Mouse (Mus musculus) intestine, embryonic 16.5 days (tissue): ENCODE data around the gene Trpc2. TPM values are rescaled to one million over a fixed set of nuclear protein-coding genes. Genes with fewer than 3 reads are reported as not detected.
"Not testable (repeated sequence)": the region's sequence is repeated elsewhere in the genome, so short reads cannot be mapped to it uniquely, and the experiment has no call there.

ENCODE experiments used
- ATAC-seq: fragments of 200-750 bp; cut with Nextera tagmentation; 2 replicates; pipeline ENCODE4 v1.8.0; 2017; ENCODE audit warnings: moderate TSS enrichment, moderate library complexity
- H3K27ac ChIP-seq: fragments of 300-500 bp; sonication (generic); 2 replicates; pipeline ENCODE4 v1.5.1; 2014; ENCODE audit warnings: mild to moderate bottlenecking, low read length
- H3K27me3 ChIP-seq: fragments of 300-500 bp; sonication (generic); replicated peaks from 2 replicates; pipeline ENCODE4 v1.6.1; 2014; ENCODE audit warnings: low read length, control low read depth, mixed read lengths; ENCODE audit not compliant: control insufficient read depth, insufficient read depth
- H3K36me3 ChIP-seq: fragments of 300-500 bp; sonication (generic); 2 replicates; pipeline ENCODE4 v1.6.1; 2014; ENCODE audit warnings: low read length, control low read depth; ENCODE audit not compliant: control insufficient read depth, insufficient read depth
- H3K4me1 ChIP-seq: fragments of 300-500 bp; sonication (generic); 2 replicates; pipeline ENCODE4 v1.6.1; 2014; ENCODE audit warnings: low read length, control low read depth, mixed read lengths; ENCODE audit not compliant: control insufficient read depth, insufficient read depth
- H3K4me2 ChIP-seq: fragments of 300-500 bp; sonication (generic); 2 replicates; pipeline ENCODE4 v1.6.1; 2014; ENCODE audit warnings: low read depth, low read length, control low read depth
- H3K4me3 ChIP-seq: fragments of 300-500 bp; sonication (generic); 2 replicates; pipeline ENCODE4 v1.5.1; 2014; ENCODE audit warnings: mild to moderate bottlenecking, low read length
- H3K9ac ChIP-seq: fragments of 300-500 bp; sonication (generic); 2 replicates; pipeline ENCODE4 v1.6.1; 2014; ENCODE audit warnings: low read depth, low read length
- H3K9me3 ChIP-seq: fragments of 300-500 bp; sonication (generic); 2 replicates; pipeline ENCODE4 v1.6.1; 2016; ENCODE audit warnings: low read length, control low read depth; ENCODE audit not compliant: control insufficient read depth
- WGBS: fragments of 180-500 bp; shearing (Covaris S2); extraction: QIAGEN DNeasy Blood & Tissue Kit; methylation state at CpG from one replicate; pipeline ENCODE4 v1.1.7; 2014; 5-methylcytosine and 5-hydroxymethylcytosine counted together
- polyA plus RNA-seq: library from polyadenylated mRNA; unstranded; fragments of >200 nt; fragmentation: Nextera tagmentation; extraction: Ambion mirVana; gene quantifications from 2 replicates; pipeline ENCODE4 v1.2.1, GENCODE M21; 2015

Gene Trpc2
- not detected in 2 replicates for polyA plus RNA-seq

DNA sequence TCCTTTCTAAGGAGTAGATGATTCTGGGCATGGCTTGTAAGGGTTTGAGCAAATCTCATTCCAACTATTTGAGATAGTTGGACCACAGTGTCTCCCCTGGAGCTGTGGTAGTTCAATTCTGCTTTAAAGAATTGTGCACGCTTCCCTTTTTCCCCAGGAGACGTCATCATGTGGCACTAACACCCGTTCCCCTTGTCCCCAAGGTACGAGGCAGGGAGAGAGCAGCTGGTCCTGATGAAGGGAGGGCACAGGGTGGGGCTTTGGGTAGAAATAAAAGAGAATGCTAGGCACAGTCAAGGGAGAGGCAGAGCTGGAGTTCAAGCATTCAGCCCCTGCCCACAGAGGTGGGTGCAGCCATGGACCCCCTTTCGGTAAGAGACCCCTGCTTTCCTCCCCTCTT is at the start of gene Trpc2:
Gene Trpc2, plus strand, starts transcription at position 301 of the 400 bp plus-strand sequence.
- 78% methylated on average over 5 of the region's 5 CpGs for WGBS
- no peak for ATAC-seq
- peaks cover 18% of the 10 kb centered on the region for H3K36me3 ChIP-seq

DNA sequence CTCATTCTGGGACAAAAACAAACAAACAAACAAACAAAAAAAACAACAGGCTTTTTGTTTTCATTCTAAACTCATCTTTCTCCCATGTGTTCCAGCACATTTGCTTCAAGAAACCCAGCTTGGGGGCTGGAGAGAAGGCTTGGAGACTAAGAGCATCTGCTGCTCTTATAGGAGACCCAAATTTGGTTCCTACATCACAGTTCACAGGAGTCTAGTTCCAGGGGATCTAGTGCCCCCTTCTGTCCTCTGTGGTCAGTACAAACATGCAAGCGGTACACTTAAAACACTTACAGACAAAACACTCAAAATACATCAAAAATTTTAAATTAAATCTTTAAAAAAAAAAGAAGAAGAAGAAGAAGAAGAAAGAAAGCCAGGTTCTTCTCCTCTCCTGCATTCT is 48.0 kb upstream of the Trpc2 start:
- peaks cover 21% of the 10 kb centered on the region for H3K36me3 ChIP-seq
- H3K27me3 ChIP-seq, result no peaks in the 10 kb centered on the region
- no peak overlapping the region for H3K4me3 ChIP-seq
- WGBS, result 93% methylated on average over 1 of the region's 1 CpGs
- no peak overlapping the region for H3K27ac ChIP-seq
- ATAC-seq, result no peak
- H3K9me3 ChIP-seq, result no peaks in the 10 kb centered on the region
- H3K4me2 ChIP-seq, result no peak overlapping the region
- no peak overlapping the region for H3K9ac ChIP-seq
- no peaks in the 10 kb centered on the region for H3K4me1 ChIP-seq

More for the DNA sequence above, at the start of gene Trpc2:
- H3K27ac ChIP-seq, result no peak within 1 kb of the TSS
- H3K4me2 ChIP-seq, result no peak within 1 kb of the TSS
- no peaks in the 10 kb centered on the region for H3K27me3 ChIP-seq
- H3K9ac ChIP-seq, result no peak within 1 kb of the TSS
- H3K4me1 ChIP-seq, result no peaks in the 10 kb centered on the region
- H3K9me3 ChIP-seq, result no peaks in the 10 kb centered on the region
- no peak within 1 kb of the TSS for H3K4me3 ChIP-seq

DNA sequence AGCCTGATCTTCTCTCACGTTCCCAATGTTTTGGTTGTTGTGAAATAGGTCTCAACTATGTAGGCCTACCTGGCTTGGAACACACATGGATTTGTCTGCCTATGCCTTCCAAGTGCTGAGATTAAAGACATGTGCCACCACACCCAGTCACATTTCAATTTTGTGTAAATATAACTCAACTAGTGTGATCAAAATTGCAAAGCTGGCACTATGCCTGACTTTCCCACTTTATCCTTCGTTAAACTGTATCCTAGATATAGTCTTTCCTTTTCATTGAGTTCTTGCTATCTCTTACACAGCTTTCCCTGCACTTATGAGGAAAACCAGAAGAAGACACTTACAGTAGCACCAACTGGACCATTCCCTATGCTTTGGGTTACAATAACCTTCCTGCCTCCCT is 47.4 kb upstream of the Trpc2 start:
- Histone ChIP-seq H3K4me3 (no peak overlapping the region), H3K9ac (no peak overlapping the region), H3K36me3 (peaks cover 21% of the 10 kb centered on the region), H3K27ac (no peak overlapping the region), H3K4me1 (no peaks in the 10 kb centered on the region), H3K4me2 (no peak overlapping the region), H3K9me3 (no peaks in the 10 kb centered on the region), H3K27me3 (no peaks in the 10 kb centered on the region)
- 91% methylated on average over 2 of the region's 2 CpGs for WGBS
- ATAC-seq, result no peak

DNA sequence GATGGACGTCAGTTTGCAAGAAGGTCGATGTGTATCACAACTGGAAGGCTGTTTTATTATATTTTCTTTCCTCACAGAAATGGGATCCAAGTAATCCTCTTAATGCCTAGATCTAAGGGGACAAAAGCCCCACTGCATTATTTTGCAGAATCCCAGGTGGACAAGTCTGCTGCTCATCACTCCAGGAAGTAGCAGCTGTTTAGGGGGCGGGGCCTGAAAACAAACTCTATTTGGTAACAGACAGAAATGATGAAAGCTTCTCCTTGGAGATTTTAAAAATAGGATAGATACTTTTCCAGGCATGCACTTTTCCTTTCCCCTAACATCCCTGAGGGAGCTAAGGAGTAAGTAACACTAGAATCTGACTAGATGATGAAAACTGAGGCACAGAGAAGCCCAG is 45.6 kb upstream of the Trpc2 start:
- ATAC-seq, result no peak
- Histone ChIP-seq H3K36me3 (peaks cover 21% of the 10 kb centered on the region), H3K27ac (no peak overlapping the region), H3K4me3 (no peak overlapping the region), H3K9me3 (no peaks in the 10 kb centered on the region), H3K4me2 (no peak overlapping the region), H3K9ac (no peak overlapping the region), H3K4me1 (no peaks in the 10 kb centered on the region), H3K27me3 (no peaks in the 10 kb centered on the region)
- WGBS, result 87% methylated on average over 3 of the region's 3 CpGs

DNA sequence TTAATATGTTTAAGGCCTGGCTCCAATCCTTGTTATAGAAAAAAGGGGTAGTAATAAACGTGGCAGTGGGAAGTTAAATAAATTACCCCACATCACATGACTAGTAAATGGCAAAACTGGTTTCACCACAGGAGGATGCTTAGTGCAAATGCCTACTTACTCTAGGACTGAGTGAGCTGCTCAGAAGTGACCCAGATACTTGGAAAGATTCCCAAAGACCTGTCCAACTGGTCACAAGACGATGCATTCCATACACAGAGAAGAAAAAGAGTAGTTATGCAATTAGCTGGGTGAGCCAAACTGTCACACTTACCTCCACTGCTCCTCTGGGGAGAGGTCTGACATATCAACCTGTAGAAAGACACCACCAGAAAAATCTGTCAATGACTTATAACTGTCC is 40.6 kb upstream of the Trpc2 start:
- H3K9me3 ChIP-seq, result no peaks in the 10 kb centered on the region
- no peak overlapping the region for H3K27ac ChIP-seq
- WGBS, result 59% methylated on average over 2 of the region's 2 CpGs
- H3K27me3 ChIP-seq, result no peaks in the 10 kb centered on the region
- H3K4me3 ChIP-seq, result no peak overlapping the region
- no peaks in the 10 kb centered on the region for H3K4me1 ChIP-seq
- no peak for ATAC-seq
- no peak overlapping the region for H3K9ac ChIP-seq
- no peak overlapping the region for H3K4me2 ChIP-seq
- peaks cover 11% of the 10 kb centered on the region; the same call in 1 of the 2 replicates for H3K36me3 ChIP-seq

DNA sequence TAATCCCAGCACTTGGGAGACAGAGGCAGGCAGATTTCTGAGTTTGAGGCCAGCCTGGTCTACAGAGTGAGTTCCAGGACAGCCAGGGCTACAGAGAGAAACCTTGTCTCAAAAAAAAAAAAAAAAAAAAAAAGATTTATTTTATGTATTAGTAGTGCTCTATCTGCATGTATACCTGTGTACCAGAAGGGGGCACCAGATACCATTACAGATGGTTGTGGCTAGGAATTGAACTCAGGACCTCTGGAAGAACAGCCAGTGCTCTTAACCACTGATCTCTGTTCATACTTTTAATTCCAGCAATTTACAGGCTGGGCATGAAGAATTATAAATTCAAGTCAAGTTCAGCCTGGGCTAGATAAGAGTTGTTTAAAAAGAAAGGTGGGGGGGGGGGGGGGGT is 34.4 kb upstream of the Trpc2 start:
- not testable (repeated sequence) for H3K4me3 ChIP-seq, H3K4me2 ChIP-seq, H3K9ac ChIP-seq, H3K27me3 ChIP-seq, H3K27ac ChIP-seq, H3K9me3 ChIP-seq, H3K4me1 ChIP-seq, H3K36me3 ChIP-seq, ATAC-seq

DNA sequence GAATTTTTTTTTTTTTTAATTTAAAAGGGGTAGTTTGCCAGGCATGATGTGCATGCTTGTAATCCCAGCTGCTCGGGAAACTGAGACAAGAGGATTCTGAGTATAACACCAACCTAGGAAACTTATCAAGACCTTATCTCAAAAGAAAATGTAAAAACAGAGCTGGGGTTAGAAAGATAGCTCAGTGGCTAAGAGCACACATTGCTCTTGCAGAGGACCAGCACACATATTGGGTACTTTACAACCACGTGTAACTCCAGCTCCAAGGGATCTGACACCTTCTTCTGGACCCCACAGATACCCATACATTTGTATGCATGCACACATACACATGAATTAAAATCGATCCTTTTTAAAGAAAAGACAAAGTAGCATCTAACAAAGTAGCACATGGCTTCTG is 21.6 kb upstream of the Trpc2 start:
- Histone ChIP-seq H3K9me3 (no peaks in the 10 kb centered on the region), H3K4me1 (peaks cover 21% of the 10 kb centered on the region), H3K9ac (no peak overlapping the region), H3K36me3 (no peaks in the 10 kb centered on the region), H3K4me3 (no peak overlapping the region), H3K27me3 (no peaks in the 10 kb centered on the region), H3K4me2 (no peak overlapping the region), H3K27ac (no peak overlapping the region)
- ATAC-seq, result no peak
- 79% methylated on average over 3 of the region's 3 CpGs for WGBS

DNA sequence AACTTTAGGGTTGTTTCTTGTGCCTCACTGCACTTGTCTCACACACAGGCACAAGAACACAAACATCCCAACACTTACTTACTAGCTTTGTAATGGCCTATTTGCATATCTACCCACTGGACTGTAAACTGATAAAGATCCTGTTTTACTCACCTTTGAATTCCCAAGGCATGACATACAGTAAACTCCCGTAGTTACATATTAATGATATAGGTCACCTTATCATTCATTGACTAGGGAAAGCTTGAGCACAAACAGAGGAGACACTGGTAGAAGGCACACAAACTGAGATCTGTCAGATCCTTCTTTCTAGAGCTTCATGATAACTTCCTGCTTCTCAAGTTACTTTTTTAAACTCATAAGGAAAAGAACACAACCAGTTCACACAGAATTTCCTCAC is 20.7 kb upstream of the Trpc2 start:
- no peak overlapping the region for H3K9ac ChIP-seq
- 70% methylated on average over 1 of the region's 1 CpGs for WGBS
- no peaks in the 10 kb centered on the region for H3K36me3 ChIP-seq
- H3K4me2 ChIP-seq, result peak overlapping the region; percentile 28; the same call in 1 of the 2 replicates
- peaks cover 24% of the 10 kb centered on the region for H3K4me1 ChIP-seq
- no peaks in the 10 kb centered on the region for H3K27me3 ChIP-seq
- ATAC-seq, result peak; percentile 42
- no peak overlapping the region for H3K4me3 ChIP-seq
- no peaks in the 10 kb centered on the region for H3K9me3 ChIP-seq
- H3K27ac ChIP-seq, result 0 out of 2 replicates have a peak overlapping the region, but pooled peaks have one; percentile 5

DNA sequence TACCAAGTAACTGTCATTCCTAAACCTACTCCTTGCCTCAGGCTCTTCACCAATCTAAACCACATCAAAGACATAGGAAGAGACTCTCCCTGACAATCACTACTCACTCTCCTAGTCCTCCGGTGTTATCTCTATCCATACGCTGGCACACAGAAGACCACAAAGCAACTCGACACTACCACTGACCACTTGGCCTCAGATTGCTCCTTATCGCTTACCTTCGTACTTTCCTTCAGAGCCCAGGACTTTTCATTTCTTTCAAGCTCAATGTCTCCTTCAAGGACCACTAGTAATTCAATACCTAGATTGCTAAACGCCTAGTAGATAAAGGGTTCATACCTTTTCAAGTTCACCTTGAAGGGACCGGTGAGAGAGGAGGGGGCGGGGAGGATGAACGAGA is 19.0 kb upstream of the Trpc2 start:
- Histone ChIP-seq H3K9me3 (no peaks in the 10 kb centered on the region), H3K27ac (peak overlapping the region; percentile 42; the same call in 1 of the 2 replicates), H3K4me1 (peaks cover 24% of the 10 kb centered on the region), H3K4me2 (peak overlapping the region; percentile 58), H3K27me3 (no peaks in the 10 kb centered on the region), H3K9ac (0 out of 2 replicates have a peak overlapping the region, but pooled peaks have one; percentile 59), H3K36me3 (no peaks in the 10 kb centered on the region), H3K4me3 (peak overlapping the region; percentile 57)
- WGBS, result 70% methylated on average over 9 of the region's 9 CpGs
- no peak for ATAC-seq

DNA sequence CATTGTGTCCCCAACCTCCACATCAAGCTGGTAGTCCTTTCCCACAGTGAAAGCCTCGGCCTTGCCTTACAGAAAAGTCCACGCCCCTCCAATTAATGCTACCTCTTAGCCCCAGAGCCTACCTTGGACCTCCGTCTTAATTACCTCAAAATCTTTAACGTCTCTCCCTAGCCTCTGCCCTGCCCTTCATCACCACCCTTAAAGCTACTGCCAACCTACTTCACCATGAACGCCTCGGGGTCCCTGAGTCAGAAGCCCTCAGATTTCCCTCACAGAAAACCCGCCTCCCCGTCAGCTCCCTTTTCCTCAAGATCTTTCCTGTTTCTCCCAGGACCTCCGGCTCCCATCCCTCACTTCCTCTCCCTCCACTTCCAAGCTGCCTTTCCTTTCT is 18.3 kb upstream of the Trpc2 start:
- no peaks in the 10 kb centered on the region for H3K36me3 ChIP-seq
- WGBS, result under 1% methylated on average over 9 of the region's 9 CpGs
- H3K27ac ChIP-seq, result peak overlapping the region; percentile 3; the same call in 1 of the 2 replicates
- ATAC-seq, result peak; percentile 25
- H3K27me3 ChIP-seq, result no peaks in the 10 kb centered on the region
- H3K4me2 ChIP-seq, result peak overlapping the region; percentile 58
- peak overlapping the region; percentile 59 for H3K9ac ChIP-seq
- no peaks in the 10 kb centered on the region for H3K9me3 ChIP-seq
- peaks cover 24% of the 10 kb centered on the region for H3K4me1 ChIP-seq
- H3K4me3 ChIP-seq, result peak overlapping the region; percentile 57
